8 mouse cellular contexts compared by ENCODE assay signal in genomic region chr6:54597208-54597607, GRCm38 (mm10). TPM values are rescaled to one million over a fixed set of nuclear protein-coding genes. Genes with fewer than 3 reads are reported as not detected.
DNase-seq lines count a peak whose midpoint lies in the region; ATAC-seq and TF ChIP-seq lines count a peak whose summit lies in the region.

Gene Fkbp14 (minus strand): TSS chr6:54597308.

- H3K4me3 ChIP-seq in lung, adult 2 months (replicated peaks; ENCODE audit: extremely low read depth, low read depth, low read length), result peak within 1 kb of the TSS; percentile 24
- peak within 1 kb of the TSS; percentile 85 for H3K4me3 ChIP-seq in forebrain, embryonic 11.5 days (ENCODE audit: low read depth, low read length)
- H3K4me3 ChIP-seq in intestine, postnatal 0 days (ENCODE audit: low read depth, low read length), result peak within 1 kb of the TSS; percentile 85
- H3K4me3 ChIP-seq in neural tube, embryonic 15.5 days (replicated peaks), result peak within 1 kb of the TSS; percentile 76

- 77% methylated on average over 4 of the region's 4 CpGs for WGBS in lung, adult 2 months
- WGBS in forebrain, embryonic 11.5 days, result 78% methylated on average over 4 of the region's 4 CpGs
- 79% methylated on average over 4 of the region's 4 CpGs for WGBS in intestine, postnatal 0 days
- WGBS in neural tube, embryonic 15.5 days, result 74% methylated on average over 4 of the region's 4 CpGs

- no peaks in the 10 kb centered on the region for H3K9me3 ChIP-seq in forebrain, embryonic 11.5 days (ENCODE audit: control insufficient read depth, low read length)
- H3K9me3 ChIP-seq in intestine, postnatal 0 days (ENCODE audit: control insufficient read depth), result no peaks in the 10 kb centered on the region
- H3K9me3 ChIP-seq in neural tube, embryonic 15.5 days (replicated peaks), result no peaks in the 10 kb centered on the region

- TF ChIP-seq CTCF in lung, adult 2 months (IDR thresholded peaks at IDR 0.05; ENCODE audit: insufficient read depth, low read length), result no peak
- no peak for TF ChIP-seq CTCF in intestine, postnatal 0 days (IDR thresholded peaks at IDR 0.05; ENCODE audit: low read depth)

- TF ChIP-seq POLR2A in lung, adult 2 months (IDR thresholded peaks at IDR 0.05; ENCODE audit: borderline replicate concordance, extremely low read depth, low read depth, low read length), result no peak

- peaks cover 4% of the 10 kb centered on the region for H3K4me1 ChIP-seq in lung, adult 2 months (ENCODE audit: control insufficient read depth, insufficient read depth, low read length)
- 0 out of 2 replicates have a peak, but pooled peaks cover 2% of the 10 kb centered on the region for H3K4me1 ChIP-seq in forebrain, embryonic 11.5 days (replicated peaks; ENCODE audit: control insufficient read depth, insufficient read depth, low read length)
- H3K4me1 ChIP-seq in intestine, postnatal 0 days (replicated peaks; ENCODE audit: control insufficient read depth, insufficient read depth, low read length), result peaks cover 13% of the 10 kb centered on the region; the same call in 1 of the 2 replicates
- H3K4me1 ChIP-seq in neural tube, embryonic 15.5 days, result peaks cover 37% of the 10 kb centered on the region

- ATAC-seq in forebrain, embryonic 11.5 days (replicated peaks; ENCODE audit: low FRiP score), result no peak
- no peak for ATAC-seq in intestine, postnatal 0 days
- ATAC-seq in neural tube, embryonic 15.5 days (ENCODE audit: low FRiP score), result no peak

- peak within 1 kb of the TSS; percentile 69; the same call in 1 of the 2 replicates for H3K4me2 ChIP-seq in forebrain, embryonic 11.5 days (ENCODE audit: low read depth, low read length, severe bottlenecking)
- H3K4me2 ChIP-seq in intestine, postnatal 0 days (replicated peaks; ENCODE audit: low read depth), result peak within 1 kb of the TSS; percentile 97; the same call in 1 of the 2 replicates
- H3K4me2 ChIP-seq in neural tube, embryonic 15.5 days, result peak within 1 kb of the TSS; percentile 72

- no peak for DNase-seq in lung, adult 2 months
- DNase-seq in lung, postnatal 36 days, result no peak
- DNase-seq in forebrain, embryonic 11.5 days (ENCODE audit: low spot score), result no peak
- no peak for DNase-seq in thymus, postnatal 10 days (ENCODE audit: low spot score in 2 of 2)
- DNase-seq in spleen, postnatal 36 days (ENCODE audit: low spot score in 2 of 2), result no peak
- DNase-seq in lung, adult 18-20 months, result no peak

- no peaks in the 10 kb centered on the region for H3K27me3 ChIP-seq in forebrain, embryonic 11.5 days (ENCODE audit: control insufficient read depth, insufficient read depth, low read length)
- no peaks in the 10 kb centered on the region for H3K27me3 ChIP-seq in intestine, postnatal 0 days (replicated peaks; ENCODE audit: control insufficient read depth, insufficient read depth, low read length)
- H3K27me3 ChIP-seq in neural tube, embryonic 15.5 days (replicated peaks), result no peaks in the 10 kb centered on the region

- H3K36me3 ChIP-seq in forebrain, embryonic 11.5 days (ENCODE audit: control insufficient read depth, insufficient read depth, low read length), result no peaks in the 10 kb centered on the region
- H3K36me3 ChIP-seq in intestine, postnatal 0 days (ENCODE audit: control insufficient read depth, insufficient read depth), result no peaks in the 10 kb centered on the region
- no peaks in the 10 kb centered on the region for H3K36me3 ChIP-seq in neural tube, embryonic 15.5 days

- no peak within 1 kb of the TSS for H3K27ac ChIP-seq in forebrain, embryonic 11.5 days (ENCODE audit: low read depth, low read length)
- no peak within 1 kb of the TSS for H3K27ac ChIP-seq in intestine, postnatal 0 days (ENCODE audit: low read depth, low read length)
- H3K27ac ChIP-seq in neural tube, embryonic 15.5 days (replicated peaks), result no peak within 1 kb of the TSS

- H3K9ac ChIP-seq in forebrain, embryonic 11.5 days (ENCODE audit: low read length), result no peak within 1 kb of the TSS
- no peak within 1 kb of the TSS for H3K9ac ChIP-seq in intestine, postnatal 0 days (ENCODE audit: low read depth, low read length)
- H3K9ac ChIP-seq in neural tube, embryonic 15.5 days (replicated peaks), result no peak within 1 kb of the TSS

RNA-seq across cellular contexts. Expression of gene Fkbp14, which starts in this region (rescaled TPM):
- polyA plus RNA-seq in lung, adult 2 months (2012; rRNA removed), result 4.1 and 6.1 TPM in 2 replicates
- 15.4 and 18.8 TPM in 2 replicates for polyA plus RNA-seq in forebrain, embryonic 11.5 days (2014; fragmentation: Nextera tagmentation; extraction: Ambion mirVana)
- 8.4 and 8.7 TPM in 2 replicates for polyA plus RNA-seq in intestine, postnatal 0 days (2015; fragmentation: Nextera tagmentation; extraction: Ambion mirVana)
- polyA plus RNA-seq in neural tube, embryonic 15.5 days (2015; fragmentation: Nextera tagmentation; extraction: Ambion mirVana), result 12.5 and 14.0 TPM in 2 replicates

Comparison
In these comparisons a context has a peak if more than half of its experiments do, and no peak if none do; other contexts are left out.
1. H3K4me3 ChIP-seq: peak in every context shown above with its lines; median percentile 85 in forebrain, embryonic 11.5 days; 85 in intestine, postnatal 0 days; 76 in neural tube, embryonic 15.5 days; 24 in lung, adult 2 months.